Mouse (Mus musculus): ENCODE data around the gene Gm20388.

Gm20388 gene

GRCm38 (mm10) chr8:120525135-120525534 lies 614.5 kb downstream of the Gm20388 start:
- no peak for DNase-seq (ENCODE audit: low read depth, low spot score)

GRCm38 (mm10) chr8:120525832-120526231 lies 615.2 kb downstream of the Gm20388 start:
- peak; percentile 74 for DNase-seq (ENCODE audit: low read depth, low spot score)

GRCm38 (mm10) chr8:120526577-120526976 lies 615.9 kb downstream of the Gm20388 start:
- no peak for DNase-seq (ENCODE audit: low read depth, low spot score)

- DNase-seq (ENCODE audit: low read depth, low spot score), result peak; percentile 78
Measured at GRCm38 (mm10) chr8:120528332-120528731, 617.7 kb downstream of the Gm20388 start.

- peak; percentile 93 for DNase-seq (ENCODE audit: low read depth, low spot score)
Measured at GRCm38 (mm10) chr8:120529226-120529625, 618.6 kb downstream of the Gm20388 start.

- peak; percentile 95 for DNase-seq (ENCODE audit: low read depth, low spot score)
Measured at GRCm38 (mm10) chr8:120530954-120531656, 620.5 kb downstream of the Gm20388 start.

- no peak for DNase-seq (ENCODE audit: low read depth, low spot score)
Measured at GRCm38 (mm10) chr8:120531775-120532516, 621.3 kb downstream of the Gm20388 start.

GRCm38 (mm10) chr8:120532517-120533215 lies 622.0 kb downstream of the Gm20388 start:
- DNase-seq (ENCODE audit: low read depth, low spot score), result peak; percentile 90

- no peak for DNase-seq (ENCODE audit: low read depth, low spot score)
Measured at GRCm38 (mm10) chr8:120533380-120533779, 622.7 kb downstream of the Gm20388 start.

- DNase-seq (ENCODE audit: low read depth, low spot score), result no peak
Measured at GRCm38 (mm10) chr8:120534080-120534479, 623.4 kb downstream of the Gm20388 start.

GRCm38 (mm10) chr8:120534504-120535368 lies 624.1 kb downstream of the Gm20388 start:
- peak; percentile 97 for DNase-seq (ENCODE audit: low read depth, low spot score)

- peak; percentile 81 for DNase-seq (ENCODE audit: low read depth, low spot score)
Measured at GRCm38 (mm10) chr8:120535452-120536305, 625.0 kb downstream of the Gm20388 start.

- DNase-seq (ENCODE audit: low read depth, low spot score), result no peak
Measured at GRCm38 (mm10) chr8:120536306-120537206, 625.9 kb downstream of the Gm20388 start.

GRCm38 (mm10) chr8:120537207-120537817 lies 626.7 kb downstream of the Gm20388 start:
- DNase-seq (ENCODE audit: low read depth, low spot score), result peak; percentile 92

GRCm38 (mm10) chr8:120537818-120538396 lies 627.3 kb downstream of the Gm20388 start:
- DNase-seq (ENCODE audit: low read depth, low spot score), result peak; percentile 55

- peak; percentile 82 for DNase-seq (ENCODE audit: low read depth, low spot score)
Measured at GRCm38 (mm10) chr8:120538397-120539240, 628.0 kb downstream of the Gm20388 start.

- DNase-seq (ENCODE audit: low read depth, low spot score), result no peak
Measured at GRCm38 (mm10) chr8:120539381-120539774, 628.7 kb downstream of the Gm20388 start.

All from ES-CJ7 (cell line).